Mouse (Mus musculus) heart, postnatal 36 days (tissue): ENCODE results near the gene Ifnab. TPM values are rescaled to one million over a fixed set of nuclear protein-coding genes. Genes with fewer than 3 reads are reported as not detected.

Experiments
- DNase-seq, 2 experiments: peaks; one replicate each; pipeline ENCODE4 v3.0.0; 2021 to 2022
- intact Hi-C: fragments of 180-260 bp; cut with DNase I; formaldehyde crosslinking; loops from one replicate; pipeline ENCODE4 v1.15.1; 2025
- total RNA-seq, 2 experiments: library from RNA; stranded (reverse); gene quantifications; 2 replicates each; pipeline ENCODE4 v1.2.3; 2021

Gene Ifnab
- total RNA-seq = not detected

DNA sequence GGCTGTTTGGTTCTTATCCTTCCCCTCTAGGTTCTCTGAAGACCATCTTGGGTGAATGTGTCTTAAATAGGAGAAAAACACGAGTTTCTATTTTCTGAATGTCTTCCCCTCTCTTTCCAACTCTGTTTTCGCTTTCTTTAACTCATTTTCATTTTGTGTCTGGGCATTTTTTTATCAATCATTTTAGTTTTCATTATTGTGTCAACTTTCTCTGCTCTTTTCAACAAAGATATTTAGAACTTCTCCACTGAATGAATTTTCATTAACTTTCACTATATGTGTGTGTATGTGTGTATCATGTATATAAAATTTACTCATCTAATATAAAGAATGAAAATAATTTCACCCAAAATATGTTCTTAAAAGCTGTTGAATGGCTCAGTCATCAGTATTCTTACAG is at the start of gene Ifnab:
Gene Ifnab, minus strand, starts transcription at position 101 of the 400 bp plus-strand sequence.
- no peak for DNase-seq
- intact Hi-C loops = no loop called here

DNA sequence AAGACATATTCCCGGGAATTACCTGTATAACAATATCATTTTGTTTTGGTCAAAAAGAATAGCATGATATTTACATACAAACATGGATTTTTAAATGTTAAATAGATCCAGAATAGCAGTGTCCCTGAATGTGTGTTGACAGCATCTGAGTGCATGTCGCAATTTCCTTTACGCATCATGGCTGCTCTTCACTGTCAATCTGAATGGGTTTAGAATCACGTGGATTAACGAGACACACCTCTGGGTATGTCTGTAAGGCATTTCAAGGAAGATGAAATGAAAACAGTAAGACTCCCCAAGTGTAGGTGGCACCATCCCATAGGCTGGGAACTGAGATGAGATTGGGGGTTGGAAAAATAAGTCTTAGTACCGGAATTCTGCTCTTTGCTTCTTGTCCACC is 47.9 kb upstream of the Ifnab start:
- intact Hi-C loops = no loop called here
- no peak for DNase-seq

DNA sequence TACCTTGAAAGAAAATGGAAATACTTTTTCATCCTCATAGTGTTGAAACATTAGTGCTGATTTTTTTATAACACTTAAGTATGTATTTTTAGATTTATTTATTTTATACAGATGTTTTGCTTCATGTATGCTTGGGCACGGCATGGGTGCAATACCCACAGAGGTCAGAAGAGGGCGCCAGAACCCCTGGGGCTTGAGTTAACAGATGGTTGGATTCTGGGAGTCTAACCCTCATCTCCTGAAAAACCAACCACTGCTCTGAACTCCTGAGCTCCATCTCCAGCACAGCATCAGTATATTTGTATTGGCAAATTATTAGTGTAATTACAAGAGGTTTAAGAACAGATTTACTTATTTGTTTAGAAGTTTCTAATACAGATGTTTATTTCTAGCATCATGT is 47.3 kb upstream of the Ifnab start:
- intact Hi-C loops = loop anchor here (1.0 kb wide), 1 partner anchor 19 kb away; no protein-coding TSS in a partner anchor
- DNase-seq = peak; percentile 75 to 86

DNA sequence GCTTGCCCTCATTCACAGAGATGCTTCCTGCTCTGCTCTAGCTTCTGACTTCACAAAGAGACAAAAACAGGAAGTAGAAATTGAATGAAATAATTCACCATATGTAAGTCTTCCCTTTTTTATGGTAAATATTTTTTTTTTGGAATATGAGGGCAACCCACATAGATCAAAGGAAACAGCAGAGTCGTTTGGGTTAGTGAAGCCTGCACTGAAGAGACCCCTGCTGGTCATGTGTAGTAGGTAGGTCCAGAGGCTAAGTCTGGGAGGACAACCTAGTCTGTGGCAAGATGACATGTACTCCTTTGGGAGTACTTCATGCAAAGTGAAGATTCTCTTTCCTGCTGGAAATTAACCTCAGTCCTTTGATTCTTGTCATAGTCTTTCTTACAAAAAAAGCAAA is 36.2 kb upstream of the Ifnab start:
- peak; percentile 32 to 40 for DNase-seq
- intact Hi-C loops = loop anchor here (1.0 kb wide), 1 partner anchor 31 kb away; no protein-coding TSS in a partner anchor

DNA sequence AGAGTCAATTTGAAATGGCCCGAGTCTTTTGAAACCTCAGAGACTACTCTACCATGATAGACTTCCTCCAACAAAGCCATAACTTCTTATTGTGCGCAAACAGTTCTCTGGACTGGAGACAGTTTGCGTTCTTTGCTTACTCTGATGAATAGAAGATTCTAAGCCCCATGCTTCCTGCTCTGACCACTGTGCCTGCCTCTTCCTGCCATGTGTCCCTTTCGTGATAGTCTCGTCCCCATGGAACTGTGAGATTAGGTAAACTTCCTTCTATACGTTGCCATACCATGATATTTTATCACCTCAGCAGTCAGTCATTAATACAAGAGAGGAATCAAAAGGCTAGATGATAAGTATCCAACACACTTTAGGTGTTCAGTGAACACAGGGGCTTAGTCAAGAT is 35.6 kb upstream of the Ifnab start:
- DNase-seq = no peak
- intact Hi-C loops = loop anchor here (1.0 kb wide), 1 partner anchor 30 kb away; no protein-coding TSS in a partner anchor

DNA sequence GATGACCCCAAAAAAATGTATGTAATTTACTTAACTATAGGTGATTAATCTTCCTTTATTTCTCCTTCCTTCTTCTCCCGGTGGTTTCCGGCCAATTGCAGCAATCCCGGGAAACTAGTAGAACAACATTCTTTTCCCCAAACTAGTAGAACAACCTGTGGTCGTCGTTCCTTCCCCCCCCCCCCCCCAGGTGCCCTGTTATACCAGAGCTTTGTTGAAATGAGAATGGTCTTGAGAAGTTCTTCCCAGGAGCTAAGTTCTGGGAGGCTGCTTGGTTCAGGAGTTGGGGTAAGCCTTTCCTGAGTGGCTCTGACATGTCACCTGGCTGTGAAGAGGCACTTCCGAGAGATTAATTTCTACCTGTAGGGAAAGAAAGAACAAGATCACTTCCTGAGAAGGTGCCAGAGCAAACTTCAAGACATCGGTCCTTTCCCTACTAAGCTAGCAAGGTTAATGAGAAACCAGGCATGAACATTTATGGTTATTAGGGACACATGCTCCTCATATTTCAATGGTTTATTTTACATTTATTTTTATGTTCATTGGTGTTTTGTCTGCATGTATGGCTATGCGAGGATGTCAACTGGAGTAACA is 32.4 kb upstream of the Ifnab start:
- no peak for DNase-seq
- intact Hi-C loops = no loop called here

DNA sequence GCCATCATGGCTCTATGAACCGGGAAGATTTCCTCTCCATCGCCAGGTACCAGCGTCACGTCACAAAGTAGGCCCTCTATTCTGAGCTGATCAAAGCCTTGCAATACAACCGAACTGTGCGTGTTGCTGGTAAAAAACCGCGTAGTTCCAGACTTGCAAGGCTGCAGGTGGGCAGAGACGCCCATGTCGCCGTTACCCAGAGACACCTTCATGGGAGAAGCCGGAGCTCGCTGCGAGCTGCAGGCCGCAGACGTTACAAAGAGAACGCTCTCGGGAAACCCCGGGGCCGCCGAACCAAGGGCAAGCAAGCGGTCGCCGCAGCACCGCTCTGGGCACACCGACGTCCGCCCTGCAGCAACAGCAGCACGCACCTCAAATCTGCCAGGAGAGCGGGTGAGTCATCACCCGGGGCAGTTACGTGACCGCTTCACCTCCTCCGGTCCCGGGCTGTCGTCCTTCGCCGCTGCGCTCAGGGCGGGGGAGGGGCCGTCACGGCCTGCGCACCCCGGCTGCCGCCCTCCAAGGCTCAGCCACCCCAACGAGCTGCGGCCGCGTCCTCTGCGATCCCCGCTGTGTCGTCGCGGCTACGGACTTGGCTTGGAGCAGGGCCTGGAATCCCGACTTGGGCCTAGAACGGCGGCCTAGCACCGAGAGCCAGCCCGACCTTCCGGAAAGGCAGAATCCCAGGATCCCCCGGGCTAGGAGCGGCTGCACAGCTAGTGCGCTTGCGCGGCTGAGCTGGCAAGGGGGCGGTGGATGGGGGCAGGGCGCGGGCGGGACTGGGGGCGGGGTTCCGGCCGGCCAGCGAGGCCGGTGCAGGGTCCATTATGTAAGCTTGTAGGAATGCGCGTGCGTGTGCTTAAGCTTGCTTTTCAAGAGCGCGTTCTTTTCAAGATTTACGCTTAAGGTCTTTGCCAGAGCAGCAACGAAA is 30.9 kb upstream of the Ifnab start, which contains the start of the genes Gm26566 and Klhl9:
Gene Gm26566, plus strand, starts transcription at position 15 of the 931 bp plus-strand sequence.
Gene Klhl9, minus strand, starts transcription at position 675 of the 931 bp plus-strand sequence.
- DNase-seq = peak; percentile 88 to 95
- intact Hi-C loops = no loop called here

DNA sequence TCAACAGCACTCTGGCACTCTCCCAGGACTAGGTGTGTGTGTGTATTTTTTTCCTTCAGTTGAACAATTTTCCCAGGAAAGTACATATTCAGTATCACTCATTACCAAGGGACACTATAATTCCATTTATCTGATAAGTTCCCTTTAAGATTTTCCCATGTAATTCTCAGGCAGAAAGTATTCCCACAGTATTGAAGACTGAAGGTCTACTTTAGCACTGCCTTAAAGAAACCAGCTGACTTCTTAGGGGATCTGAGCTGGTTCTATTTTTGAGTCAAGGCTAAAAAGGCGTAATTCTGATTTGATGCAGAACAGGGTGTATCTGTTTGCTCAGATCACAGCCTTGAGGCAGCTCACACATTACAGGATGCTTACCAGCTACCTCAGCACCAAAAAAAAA is 27.6 kb upstream of the Ifnab start:
- intact Hi-C loops = no loop called here
- no peak for DNase-seq

DNA sequence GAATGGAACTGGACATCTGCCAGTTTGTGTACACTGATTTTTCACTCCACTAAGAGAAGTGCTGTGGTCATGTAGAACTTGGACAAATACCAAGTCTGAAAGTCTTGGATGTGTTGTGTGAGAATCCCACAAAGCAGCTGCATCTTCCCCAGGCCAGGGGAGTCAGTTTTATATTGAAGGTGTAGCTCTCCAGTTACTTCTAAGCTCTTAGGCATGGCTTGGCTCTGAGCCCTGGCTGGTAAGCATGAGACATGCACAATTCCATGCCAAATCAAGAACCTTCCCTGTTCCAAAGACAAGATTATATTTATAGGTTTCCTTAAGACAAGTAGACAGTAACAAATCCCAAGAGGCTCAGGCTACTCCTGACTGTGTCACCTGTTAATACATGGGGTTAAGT is 23.9 kb upstream of the Ifnab start:
- intact Hi-C loops = no loop called here
- DNase-seq = no peak

DNA sequence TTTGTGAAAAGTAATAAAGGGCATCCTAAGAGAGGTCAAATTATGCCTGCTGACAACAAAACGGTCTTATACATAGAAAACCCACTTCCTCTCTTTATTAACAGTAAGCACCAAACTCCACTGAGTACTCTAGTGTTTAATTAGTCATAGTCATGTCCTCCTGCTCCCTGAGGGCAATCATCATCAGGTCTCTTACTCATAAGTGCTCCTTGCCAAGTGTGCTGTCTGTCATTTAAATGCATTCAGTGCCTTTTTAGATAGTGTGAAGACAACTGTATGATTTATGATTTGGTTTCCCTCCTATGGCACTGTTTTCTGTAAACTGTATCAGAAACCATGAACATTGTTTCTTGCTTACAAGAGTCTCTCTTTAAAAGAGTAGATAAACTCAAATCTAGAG is 23.1 kb upstream of the Ifnab start:
- DNase-seq = no peak
- intact Hi-C loops = no loop called here

DNA sequence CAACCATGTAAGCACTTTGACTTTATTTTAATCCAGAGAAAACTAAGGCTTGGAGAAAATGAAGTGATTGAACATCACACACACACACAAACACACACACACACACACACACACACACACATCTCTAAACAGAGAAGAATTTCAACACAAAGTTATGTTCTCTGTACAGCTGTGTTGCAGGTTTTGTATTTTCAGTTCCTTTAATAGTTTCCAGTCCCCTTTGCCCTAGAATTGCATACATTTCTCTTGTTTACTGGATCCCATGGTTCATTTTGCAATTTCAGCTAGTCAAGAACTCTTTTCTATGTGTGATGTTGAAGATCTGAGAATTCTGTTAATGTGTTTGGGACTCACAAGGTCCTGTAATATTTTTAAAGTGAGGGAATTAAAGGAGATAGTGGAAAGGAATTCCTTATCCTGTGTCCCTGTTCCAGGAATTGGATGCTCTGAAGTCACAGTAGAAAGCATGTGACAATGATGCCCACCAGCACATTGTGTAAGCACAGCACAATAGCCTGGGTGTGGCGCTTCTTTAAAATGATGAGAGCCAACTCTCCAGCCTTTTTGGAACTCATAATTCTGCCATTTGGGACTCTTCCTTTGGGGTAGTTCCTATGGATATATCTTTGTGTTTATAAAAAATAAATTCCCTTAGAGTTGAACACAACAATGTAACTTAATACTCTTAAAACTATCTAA is 16.1 kb upstream of the Ifnab start:
- intact Hi-C loops = no loop called here
- no peak for DNase-seq

DNA sequence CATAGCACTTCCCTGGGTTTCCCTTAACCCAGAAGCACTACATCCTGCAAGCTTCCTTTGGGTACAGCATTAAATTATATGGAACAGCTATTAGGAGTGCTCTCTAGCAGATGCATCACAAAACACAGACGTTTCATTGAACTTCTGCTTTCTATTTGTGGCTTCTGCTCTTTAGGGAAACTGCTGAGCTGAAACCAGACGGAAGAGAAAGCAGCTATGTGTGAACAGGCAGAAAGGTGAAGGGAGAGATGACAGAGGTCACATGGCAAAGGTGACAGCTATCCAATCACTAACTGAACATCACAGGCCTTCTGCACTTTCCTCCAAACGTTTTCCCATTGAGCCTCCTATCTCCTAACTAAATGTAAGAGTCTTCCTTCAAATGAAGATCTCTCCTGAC is 14.8 kb upstream of the Ifnab start:
- intact Hi-C loops = no loop called here

DNA sequence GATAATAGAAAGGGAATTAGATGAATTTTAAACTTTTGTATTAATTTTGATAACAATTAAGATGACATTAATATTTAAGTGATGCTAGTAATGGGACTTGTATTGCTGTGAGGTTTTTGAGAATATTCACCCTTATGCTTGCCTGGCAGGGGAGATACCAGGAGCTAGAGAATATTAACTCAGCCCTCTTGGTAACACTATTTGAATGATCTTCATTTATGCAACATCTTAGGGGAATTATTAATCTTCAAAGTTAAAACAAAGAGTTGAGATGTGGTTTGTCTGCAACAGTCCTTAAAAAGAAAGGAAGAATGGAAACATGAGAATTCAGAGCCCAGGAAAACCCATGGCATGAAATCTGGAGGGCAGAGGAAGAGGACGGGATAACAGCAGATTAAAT is 8.1 kb upstream of the Ifnab start:
- intact Hi-C loops = no loop called here

More for the DNA sequence above, 14.8 kb upstream of the Ifnab start:
- no peak for DNase-seq

DNA sequence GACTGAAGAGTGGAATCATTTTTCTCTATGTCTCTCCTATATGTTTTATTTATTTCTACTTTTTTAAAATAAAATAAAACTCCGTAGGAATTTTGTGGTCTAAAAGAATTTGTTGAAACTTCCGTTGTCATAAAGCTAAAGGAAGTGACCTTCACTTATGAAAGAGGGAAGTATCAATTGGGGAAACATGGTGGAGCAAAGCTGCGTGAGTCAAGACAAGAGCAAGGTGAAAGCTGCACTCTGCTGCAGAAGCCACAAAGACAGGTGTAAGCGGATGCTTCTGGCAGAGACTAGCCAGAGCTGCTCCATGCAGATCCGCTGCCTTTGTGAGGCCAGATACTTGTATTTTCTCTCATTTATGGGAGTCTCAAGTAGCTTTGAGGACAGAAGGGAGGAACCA is 7.6 kb upstream of the Ifnab start:
- intact Hi-C loops = no loop called here
- DNase-seq = no peak

More for the DNA sequence above, 8.1 kb upstream of the Ifnab start:
- no peak for DNase-seq

DNA sequence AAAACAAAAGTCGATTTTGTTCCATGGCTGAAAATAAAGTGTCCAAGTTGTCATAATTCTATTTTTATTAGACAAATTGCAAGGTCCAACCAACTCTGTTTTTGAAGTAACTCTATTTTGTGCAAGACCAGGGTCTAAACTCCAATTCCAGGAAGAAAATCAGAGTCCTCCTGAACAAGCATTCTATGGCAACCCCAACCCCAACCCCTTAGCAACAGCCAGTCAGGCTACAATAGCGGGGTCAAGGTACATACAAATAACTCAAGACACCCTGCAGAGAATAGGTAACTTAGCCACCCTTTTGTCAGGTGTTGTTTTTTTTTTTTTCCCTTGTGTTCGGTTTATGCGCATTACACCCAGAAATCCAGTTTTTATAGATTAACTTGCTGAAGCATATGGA is 6.6 kb upstream of the Ifnab start:
- no peak for DNase-seq
- intact Hi-C loops = no loop called here

DNA sequence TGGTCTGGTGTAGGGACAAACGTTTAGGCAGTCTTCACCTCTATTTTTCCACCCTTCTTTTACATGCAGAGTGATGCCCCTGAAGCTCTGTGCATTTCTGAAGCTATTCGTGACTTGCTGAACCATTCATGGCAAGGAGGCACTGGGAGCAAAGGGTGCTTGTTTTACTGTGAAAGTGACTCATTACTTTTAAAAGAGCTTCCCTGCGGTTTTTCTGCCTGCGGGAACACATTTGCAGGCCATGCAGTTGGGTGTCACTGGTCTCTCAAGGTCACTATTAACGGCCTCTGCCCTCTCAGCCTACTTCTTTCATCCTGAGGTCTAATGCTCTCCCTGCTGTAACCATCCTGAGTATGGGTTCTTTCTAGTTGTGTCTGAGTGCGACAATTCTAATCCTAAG is 5.9 kb upstream of the Ifnab start:
- no peak for DNase-seq
- intact Hi-C loops = no loop called here

DNA sequence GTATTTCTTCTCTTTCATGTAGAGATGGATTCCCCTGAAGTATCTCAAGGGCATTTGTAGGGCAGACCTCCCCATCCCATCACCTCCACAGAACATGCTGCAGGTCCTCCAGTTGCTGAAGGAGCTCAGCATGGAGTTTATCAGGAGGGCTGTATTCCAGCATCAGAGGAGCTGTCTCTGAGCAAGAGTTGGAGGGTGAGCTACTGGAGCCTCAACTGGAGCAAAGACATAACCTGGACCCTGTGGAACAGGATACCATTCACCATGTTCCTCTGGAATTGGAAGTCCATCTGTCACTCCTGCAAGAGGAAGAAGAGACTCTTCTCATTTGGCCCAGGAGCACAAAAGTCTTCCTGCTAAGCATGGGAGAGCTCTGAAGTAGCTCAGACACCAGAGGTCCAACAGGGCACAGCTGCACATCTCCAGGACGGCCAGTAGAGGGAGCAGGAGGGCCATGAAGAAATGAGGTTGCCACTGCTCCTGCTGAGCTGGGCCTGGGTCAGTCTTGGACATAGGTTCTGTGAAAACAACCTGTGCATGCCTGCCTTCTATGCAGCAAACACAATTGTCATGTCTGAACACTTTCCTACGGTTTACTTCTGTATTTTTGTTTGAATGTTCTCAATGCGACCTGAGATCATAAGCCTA is 5.2 kb upstream of the Ifnab start:
- intact Hi-C loops = loop anchor here (1.0 kb wide), 1 partner anchor 31 kb away; no protein-coding TSS in a partner anchor
- DNase-seq = peak; percentile 78 to 80

DNA sequence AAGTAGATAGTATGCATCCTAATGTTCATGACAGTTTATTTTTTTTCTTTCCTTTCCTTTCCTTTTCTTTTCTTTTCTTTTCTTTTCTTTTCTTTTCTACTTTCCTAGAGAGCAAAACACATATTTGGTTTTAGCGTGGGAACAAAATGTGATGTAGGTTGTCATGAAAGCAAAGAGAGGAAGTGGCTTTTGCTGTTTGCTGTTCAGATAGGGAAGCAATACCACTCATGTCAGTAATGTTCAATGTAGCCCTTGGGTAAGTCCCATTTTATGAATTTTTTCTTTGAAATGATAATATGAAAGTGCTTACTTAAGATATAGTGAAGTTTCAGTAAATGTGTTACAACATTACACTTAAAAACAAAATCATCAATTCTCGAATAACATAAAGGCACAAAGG is 2.2 kb upstream of the Ifnab start:
- DNase-seq = no peak
- intact Hi-C loops = no loop called here

DNA sequence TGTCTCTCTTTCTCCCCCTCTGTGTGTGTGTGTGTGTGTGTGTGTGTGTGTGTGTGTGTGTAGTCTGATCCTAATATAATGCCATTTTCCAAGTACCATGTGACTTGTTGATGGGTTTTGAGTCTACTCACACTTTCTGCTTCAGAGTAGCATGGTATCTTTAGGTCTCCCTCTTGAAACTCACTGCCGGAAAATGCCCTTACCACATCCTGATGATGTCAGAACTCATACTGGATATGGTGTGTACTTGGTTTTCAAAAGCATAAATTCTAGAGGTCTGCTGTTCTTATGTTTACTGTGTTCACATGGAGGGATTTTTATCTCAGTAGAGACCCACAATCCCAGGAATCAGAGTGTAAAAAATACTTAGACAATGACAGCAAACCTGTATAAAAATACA is 1.4 kb upstream of the Ifnab start:
- intact Hi-C loops = no loop called here
- DNase-seq = no peak

DNA sequence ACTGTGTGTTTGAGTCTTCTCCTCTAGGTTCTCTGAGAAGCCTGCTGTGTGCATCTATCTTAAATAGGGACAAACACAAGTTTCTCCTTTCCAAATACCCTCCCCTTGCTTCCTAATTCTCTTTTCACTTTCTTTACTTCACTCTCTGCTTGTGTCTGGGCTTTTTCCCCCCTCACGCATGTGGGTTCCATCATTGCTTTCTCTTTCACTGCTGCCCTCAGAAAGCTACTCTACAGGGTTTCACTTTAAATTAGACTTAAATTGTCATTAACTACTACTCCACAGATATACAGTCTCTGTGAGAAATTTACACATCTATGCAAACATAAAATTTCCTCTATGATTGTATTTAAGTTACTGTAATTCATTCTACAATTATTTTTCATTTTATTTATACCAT is 7.3 kb downstream of the Ifnab start, which contains the start of gene Ifna2:
Gene Ifna2, minus strand, starts transcription at position 101 of the 400 bp plus-strand sequence.
- no peak for DNase-seq
- intact Hi-C loops = loop anchor here (5.0 kb wide), 1 partner anchor 138 kb away; no protein-coding TSS in a partner anchor
